Mouse (Mus musculus) left cerebral cortex, postnatal 14 days (tissue): ENCODE results near the gene Dennd1b. TPM values are rescaled to one million over a fixed set of nuclear protein-coding genes. Genes with fewer than 3 reads are reported as not detected.

ENCODE experiments used
- DNase-seq, 2 experiments: peaks; one replicate each; pipeline ENCODE4 v3.0.0; 2021 to 2022; ENCODE audit warnings: low spot score in 2 of 2, mixed read lengths in 1 of 2
- intact Hi-C: fragments of 180-260 bp; cut with DNase I; formaldehyde crosslinking; loops from one replicate; pipeline ENCODE4 v1.15.1; 2025
- total RNA-seq, 2 experiments: library from RNA; stranded (reverse); gene quantifications; 2 replicates each; pipeline ENCODE4 v1.2.3; 2021

Dennd1b gene
- total RNA-seq, 2 experiments from 2014 or later = 19.2 to 19.9 TPM

DNA sequence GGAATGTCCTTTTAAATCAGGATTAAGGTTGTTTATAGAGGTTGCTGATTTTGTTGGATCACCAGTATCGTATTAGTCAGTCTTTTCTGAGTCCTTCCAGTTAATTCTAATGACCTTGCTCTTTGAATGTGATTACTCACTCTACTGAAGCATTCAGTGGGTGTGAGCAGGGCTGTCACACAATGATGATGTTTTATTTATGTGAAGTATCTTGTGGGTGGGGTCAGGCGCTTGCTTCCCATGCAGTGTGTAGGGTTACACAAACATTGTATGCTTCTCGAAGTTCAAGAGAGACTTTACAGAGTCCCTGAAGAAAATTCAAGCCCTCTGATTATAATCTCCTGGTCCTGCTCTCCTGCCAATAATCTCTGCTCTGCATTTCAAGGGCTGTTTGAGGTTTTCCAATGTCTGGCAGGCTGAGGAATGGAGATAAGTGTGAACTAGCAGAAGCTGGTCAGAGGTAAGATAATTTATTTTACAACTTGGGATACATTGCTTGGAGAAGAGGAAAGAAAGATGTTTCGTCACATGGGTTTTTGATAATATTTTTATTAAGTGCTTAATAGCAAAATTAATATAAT, 3.2 kb upstream of the Dennd1b start:
- no peak for DNase-seq
- intact Hi-C loops = no loop called here

DNA sequence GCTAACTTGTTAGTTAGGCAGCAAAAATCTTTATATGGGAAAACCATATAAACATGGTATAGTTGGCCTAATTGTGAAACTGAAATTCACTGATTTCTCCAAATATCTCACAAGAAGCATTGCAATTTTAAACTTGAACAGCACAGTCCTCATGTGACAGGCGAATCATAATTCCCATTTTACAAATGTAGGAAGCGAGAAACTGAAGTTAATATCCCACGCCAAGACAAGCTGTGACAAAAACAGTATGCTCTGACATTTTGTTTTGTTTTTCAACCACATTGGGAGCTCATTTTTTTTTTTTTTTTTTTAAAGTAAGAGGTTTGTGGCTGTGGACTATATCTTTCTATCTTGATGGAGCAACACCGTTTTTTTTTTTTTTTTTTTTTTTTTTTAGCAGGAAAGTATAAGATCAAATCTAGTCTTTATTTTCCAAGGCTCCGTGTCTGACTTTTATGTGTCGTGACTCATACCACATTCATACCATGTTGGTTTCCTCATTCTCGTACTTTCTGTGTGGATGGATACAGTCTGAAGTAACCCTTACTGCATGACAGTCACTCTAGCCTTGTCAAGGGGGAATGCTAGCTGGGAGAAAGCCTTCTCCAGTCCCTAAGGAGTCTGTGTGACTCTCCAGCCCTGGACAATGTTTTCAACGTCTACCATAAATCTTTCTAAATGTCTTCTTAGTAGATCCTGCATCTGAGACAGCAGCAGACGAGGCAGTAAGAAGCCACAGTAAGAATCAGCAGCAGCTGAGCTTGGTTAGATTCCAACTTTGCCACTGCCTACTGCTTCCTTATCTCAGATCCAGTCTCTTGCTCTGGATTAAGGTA, 751 bp upstream of the Dennd1b start:
- intact Hi-C loops = no loop called here
- DNase-seq = peak in 1 of 2 experiments; percentile 42

DNA sequence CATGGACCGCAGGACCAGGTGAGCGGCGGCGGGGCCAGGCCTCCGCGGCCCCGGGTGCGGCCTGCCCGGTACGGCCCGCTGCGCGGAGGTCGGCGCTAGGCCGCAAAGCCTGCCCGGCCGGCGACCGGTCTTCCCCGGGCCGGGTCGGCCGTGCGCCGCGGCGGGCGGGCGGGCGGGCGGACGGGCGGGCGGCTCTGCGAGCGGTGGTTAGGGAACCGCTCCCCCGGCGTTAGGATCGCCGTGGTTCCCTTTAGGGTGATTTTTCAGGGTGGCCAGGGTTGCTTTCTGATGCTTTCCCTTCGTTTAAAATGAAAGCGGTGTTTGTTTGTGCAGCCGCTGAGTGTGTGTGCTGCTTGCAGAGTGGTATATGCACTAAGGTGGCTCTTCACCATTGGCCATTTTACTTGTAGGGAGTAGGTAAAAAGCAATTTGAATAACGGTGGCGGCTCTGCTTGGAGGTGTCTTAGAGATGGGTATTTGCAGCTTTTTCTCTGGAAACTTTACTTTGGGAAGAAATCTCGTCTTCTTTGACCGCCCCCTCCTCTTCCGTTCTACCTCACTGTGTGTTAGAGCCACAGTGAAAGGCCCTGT, 728 bp downstream of the Dennd1b start:
- intact Hi-C loops = no loop called here
- peak; percentile 35 to 39 for DNase-seq

DNA sequence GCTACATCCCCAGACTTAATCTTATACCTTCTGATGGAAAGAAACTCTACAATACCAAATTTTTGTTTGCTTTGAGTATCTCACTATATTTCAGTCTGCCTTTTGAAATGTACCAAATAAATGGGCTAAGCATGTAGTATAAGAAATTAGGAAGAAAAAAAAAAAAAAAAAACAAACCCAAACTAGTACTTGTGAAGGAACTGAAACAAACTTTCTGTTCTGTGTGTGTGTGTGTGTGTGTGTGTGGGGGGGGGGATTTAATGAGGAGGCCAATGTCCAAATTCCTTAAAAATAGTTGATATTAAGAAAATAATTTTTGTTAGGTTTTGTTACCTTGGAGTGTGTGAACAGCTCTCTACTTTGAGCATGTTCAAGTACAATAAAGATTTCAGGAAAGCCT, 1.8 kb downstream of the Dennd1b start:
- no peak for DNase-seq
- intact Hi-C loops = no loop called here

DNA sequence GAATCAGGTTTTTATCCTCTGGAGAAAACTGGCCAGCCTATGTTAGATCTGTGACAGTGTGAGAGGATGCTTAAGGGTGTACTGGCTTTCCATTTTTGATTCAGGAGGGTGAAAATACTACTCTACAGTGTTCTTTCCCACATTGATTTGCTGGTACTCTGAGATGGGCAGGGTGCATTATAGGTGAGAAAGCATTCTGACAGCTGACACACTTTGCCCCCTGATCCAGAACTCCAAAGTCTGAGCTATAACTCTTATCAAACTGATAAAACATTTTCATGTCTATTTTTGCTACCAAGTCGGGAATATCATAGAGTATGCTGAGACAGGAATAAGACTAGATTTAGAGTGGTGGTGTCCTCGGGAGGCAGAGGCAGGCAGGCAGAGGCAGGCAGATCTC, 2.3 kb downstream of the Dennd1b start:
- intact Hi-C loops = no loop called here
- DNase-seq = no peak

DNA sequence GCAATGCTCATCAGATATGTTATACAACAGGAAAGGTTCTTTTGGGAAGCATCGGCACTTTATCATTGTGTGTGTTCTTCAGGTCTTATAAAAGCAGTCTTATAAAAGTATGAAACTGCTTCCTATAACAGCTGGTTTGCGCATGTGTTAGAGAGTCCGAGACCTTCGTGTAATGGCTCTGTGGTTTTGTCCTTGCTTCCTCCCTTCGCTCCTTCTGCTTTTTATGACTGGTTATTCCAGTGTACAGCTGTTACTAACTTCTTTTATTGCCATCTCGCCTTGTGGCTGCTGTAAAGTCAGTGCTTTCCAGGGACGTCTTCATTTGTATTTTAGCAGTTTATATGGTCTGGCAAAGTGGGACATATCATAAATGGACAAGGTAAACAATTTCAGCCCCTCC, 4.2 kb downstream of the Dennd1b start:
- intact Hi-C loops = no loop called here
- DNase-seq = no peak

DNA sequence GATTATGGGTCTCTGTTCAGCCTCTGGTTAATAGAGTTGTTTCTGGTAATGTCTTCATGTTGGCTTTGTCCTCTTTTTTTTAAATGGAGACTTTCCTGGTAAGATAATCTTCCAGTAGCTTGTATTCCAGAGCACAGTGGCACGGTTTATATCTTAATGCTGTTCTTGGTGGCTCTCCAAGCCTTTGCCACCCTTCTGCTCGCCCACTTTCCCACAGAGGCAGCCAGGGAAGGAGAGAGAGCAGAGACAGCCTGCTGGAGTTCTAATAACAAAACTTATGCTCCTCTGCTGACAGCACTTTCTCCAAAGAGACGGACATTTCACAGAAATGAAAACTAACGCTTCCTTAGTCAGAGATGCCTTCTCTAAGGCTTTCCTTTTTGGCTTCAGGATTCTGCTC, 6.8 kb downstream of the Dennd1b start:
- DNase-seq = peak in 1 of 2 experiments; percentile 40

DNA sequence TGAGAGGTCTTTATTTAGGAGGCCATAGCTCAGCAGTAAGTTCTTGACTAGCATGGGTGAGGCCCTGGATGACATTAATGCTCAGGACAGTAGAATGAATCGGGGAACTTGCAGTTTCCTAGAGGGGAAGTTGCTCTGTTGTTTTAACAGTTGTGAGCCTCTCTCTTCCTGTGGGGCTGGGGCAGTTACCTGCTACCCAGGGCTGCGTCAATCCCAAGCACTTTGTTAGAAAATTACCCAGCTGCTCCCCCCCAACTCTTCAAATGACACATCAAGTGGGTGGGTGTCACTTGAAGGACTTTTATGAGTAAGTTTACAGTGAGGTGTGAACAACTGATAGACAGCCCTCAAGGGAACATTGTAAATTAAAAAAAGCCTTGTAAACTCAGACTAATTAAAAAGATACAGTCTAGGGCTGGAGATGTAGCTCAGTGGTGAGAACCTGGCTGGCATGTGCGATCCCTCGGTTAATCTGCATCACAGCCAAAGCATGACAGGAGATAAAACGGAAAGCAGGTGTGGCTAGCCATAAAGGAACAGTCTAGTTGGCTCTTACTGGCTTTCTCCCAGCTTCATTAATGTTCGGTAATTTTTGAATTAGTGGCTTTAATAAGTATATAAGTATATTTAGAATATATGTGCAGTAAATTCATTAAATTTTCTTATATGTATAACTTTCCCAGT, 10.4 kb downstream of the Dennd1b start:
- intact Hi-C loops = no loop called here
- DNase-seq = no peak

More for the DNA sequence above, 6.8 kb downstream of the Dennd1b start:
- intact Hi-C loops = no loop called here

DNA sequence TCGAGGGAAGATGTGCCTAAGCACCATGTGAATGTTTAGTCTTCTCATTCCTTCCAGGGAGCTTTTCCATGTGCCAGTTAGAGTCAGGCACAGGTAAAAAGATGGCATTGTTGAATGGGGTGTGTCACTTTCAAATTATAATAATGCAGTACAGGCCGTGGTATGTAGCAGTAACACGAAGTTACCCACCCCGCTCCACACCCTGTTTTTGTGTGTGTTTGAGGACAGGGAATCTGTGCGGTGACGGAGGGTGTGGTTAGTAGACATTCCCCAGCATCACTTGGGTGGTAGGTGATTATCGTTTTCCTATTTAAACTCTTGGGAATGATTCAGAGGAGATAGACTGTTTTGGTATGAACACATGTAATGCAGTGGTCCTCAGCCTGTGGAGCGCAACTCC, 11.6 kb downstream of the Dennd1b start:
- intact Hi-C loops = no loop called here
- DNase-seq = no peak

DNA sequence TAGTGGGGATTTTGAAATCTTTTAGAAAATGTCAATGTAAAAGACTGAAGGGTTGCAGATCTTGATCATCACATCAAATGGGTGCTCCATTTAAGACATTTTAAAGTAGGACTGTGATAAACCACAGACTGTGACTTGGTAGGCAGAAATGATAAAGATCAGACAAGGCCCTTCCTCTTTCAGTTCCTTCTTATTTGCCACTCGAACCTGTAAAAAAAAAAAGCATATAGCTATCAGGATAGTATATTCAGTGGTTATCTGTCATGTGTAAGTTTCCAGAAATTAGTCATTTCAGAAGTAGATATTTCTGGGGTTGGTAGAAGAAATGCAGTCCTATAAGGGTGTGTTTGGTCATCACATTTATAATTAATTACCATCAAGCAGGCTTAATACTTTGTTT, 12.7 kb downstream of the Dennd1b start:
- DNase-seq = no peak
- intact Hi-C loops = no loop called here

DNA sequence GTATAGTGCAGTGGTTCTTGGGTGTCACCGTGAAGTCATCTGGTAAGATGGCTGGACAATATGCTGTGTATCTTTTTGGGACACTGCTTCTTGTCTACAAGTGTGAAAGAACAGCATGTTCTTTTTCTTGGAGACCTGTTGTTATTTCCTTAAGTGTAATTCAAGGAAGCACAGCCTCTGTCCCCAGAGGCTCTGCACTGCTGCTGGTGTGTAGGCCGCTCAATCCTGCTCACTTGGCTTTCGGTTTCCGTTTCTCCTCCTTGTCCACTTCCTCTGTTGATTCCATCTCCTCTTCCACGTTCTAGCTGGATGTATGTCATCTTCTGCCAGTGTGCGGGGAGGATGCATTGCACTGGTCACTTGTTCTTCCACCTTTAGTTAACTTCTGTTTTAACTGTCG, 19.0 kb downstream of the Dennd1b start:
- intact Hi-C loops = no loop called here
- no peak for DNase-seq

DNA sequence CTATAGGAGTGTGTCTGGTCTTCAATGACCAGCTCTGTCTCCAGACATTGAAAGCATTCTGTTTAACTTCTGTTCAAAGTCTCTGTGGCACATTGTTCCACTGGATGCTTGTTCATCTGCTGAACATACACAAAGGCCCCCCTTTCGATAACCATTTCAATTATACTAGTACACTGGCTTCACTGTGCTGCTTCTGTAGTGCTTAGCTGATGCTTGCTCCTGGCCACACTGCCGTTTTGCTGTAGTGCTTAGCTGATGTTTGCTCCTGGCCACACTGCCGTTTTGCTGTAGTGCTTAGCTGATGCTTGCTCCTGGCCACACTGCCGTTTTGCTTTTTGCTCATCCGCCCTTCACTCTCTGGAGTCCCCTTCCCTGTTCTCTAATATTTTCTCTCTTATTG, 19.4 kb downstream of the Dennd1b start:
- intact Hi-C loops = no loop called here
- no peak for DNase-seq

DNA sequence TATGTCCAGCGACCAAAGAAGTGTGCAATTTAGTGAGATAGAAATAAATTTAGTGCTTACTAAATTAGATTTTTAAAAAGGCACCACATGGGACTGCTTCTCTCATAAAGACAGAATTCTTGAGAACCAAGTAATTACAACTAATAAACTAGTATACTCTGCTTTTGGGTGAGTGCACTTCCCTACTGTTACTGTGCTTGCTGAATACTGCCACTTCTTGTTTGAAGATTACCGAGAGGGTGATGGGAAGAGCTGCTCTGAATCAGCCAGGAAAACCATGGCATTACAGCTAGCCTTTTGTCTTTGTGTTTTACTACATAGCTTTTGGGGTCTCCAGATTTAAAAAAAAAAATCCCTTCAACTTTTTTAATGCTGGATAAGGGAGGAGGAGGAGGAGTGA, 19.8 kb downstream of the Dennd1b start:
- no peak for DNase-seq
- intact Hi-C loops = no loop called here

DNA sequence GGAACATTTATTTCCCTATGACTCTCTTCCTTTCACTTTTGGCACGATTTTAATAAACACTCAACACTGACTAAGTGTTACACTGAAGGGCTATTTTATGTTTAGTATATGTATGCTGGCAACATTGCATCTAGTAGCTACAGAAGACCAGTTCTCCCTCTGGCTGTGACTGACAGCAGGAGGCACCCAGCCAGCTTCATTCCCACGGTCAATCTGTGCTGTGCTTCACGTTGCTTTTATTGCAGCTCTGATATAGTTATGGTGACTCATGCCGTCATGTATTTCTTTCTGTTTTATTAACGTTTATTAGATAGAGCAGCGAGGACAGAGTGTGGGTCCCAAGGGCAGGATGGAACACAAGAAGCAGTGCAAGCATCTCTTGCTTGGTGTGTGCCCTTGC, 20.2 kb downstream of the Dennd1b start:
- intact Hi-C loops = no loop called here
- peak; percentile 43 to 67 for DNase-seq

DNA sequence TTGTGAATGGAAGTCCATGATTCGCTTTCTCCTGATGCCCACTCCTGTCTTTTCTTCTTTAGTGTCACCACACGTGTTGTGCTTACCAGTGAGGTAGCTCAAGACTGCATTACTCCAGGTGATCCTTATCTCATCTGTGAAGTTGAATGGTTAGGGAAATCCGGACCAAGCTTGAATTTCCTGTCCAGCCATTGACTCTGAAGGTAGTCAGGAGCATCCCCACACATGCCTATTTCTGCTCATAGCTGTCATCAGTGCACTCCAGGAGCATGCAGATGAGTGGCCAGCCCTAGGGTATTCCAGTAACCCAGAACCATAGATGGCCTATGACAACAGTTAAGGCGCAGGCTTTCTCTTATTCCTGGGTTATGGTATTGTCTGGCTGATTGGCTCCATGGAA, 20.9 kb downstream of the Dennd1b start:
- intact Hi-C loops = no loop called here

DNA sequence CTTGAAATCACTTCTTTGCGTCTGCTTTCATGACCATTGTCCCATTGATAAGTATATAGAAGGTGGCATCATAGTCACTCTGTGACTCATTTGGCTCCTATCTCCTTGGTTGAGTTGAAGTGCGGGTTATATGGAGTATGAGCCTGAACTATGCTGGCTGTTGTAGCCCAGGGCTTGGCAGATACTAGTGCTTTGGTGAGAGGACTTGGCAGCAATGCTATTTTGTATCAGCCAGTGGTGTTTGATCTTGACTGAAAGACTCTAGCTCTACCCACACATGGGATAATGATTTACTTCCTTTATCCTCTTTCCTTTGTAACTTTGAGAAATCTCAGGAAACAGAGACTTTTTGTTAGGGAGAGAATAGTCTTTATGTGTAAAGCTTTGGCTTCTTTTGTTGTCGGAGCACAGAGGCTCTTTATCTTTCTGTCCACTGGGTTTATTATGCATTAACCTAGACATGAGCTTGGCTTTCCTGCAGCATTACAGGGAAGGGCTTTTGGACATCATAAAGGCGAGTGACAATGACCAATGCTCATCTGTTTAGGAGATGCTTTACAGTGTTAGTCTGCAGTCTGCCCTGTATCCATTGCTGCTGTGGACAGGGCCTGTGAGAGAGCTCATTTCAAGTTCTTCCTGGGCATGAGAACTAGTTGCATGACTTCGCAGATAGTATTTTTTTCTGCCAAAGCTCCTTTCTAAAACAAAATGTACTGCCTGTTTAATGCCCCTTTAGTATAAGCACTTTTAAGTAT, 29.3 kb downstream of the Dennd1b start:
- intact Hi-C loops = no loop called here
- DNase-seq = no peak

More for the DNA sequence above, 20.9 kb downstream of the Dennd1b start:
- no peak for DNase-seq

DNA sequence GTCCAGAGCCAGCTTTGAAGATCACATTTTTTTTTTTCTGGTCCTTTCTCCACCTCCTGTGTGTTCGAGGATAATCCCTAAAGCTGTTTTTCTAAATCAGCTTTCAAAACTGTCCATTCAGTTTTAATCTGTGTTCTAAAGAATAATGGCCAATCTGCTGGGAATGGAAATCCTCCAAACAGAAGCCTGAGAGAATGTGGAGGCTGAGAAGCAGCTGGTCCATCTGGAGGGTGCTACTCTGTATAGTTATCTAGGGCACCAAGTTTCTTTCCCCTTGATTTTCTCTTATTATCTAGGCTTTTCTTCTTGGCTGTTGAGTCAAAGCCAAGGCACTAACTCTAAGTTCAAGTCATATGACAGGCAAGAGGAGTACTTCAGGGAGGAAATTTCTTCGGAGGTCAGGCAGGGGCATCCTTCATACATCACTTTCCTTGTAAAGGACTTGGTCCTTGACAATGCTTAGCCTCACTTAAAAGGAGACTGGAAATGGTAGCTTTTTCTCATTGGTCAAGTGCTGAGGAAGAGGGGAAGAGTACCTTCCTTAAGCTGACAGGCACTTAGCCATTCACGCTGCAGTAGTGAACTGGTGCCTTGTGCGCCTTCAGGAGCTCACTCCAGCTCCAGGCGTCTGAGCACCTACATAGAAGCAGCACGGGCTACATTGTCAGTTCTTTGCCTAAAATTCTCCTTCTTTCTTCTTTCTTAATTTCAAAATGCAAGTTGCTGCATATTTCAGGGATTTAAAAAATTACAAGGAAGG, 32.6 kb downstream of the Dennd1b start:
- intact Hi-C loops = no loop called here
- DNase-seq = peak; percentile 44 to 64

DNA sequence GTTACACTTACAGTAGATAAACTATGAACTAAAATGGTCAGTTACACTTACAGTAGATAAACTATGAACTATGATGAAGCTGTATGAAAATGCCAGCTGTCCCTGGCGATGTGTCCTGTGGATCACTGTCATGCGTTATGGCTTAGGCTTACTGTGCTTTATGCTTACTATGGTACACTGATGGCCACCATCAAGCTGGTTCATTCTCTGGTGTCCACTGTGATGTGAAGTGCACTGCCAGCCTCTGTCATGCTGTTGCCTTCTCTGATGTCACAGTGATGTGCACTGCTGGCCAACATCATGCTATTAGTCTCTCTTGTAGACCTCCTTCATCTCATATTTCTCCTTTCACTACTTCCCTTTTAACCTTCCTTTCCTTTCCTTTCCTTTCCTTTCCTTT, 33.4 kb downstream of the Dennd1b start:
- intact Hi-C loops = no loop called here
- no peak for DNase-seq
